8 mouse cellular contexts compared by ENCODE assay signal in genomic region chr7:140125278-140126021, GRCm38 (mm10). TPM values are rescaled to one million over a fixed set of nuclear protein-coding genes. Genes with fewer than 3 reads are reported as not detected.
DNase-seq lines count a peak whose midpoint lies in the region; ATAC-seq lines count a peak whose summit lies in the region.

No protein-coding gene starts in this region.

- H3K4me3 ChIP-seq in hindbrain, embryonic 13.5 days, result peak overlapping the region; percentile 75

- peak overlapping the region; percentile 80 for H3K4me2 ChIP-seq in hindbrain, embryonic 13.5 days

- no peak overlapping the region for H3K27ac ChIP-seq in hindbrain, embryonic 13.5 days

- ATAC-seq in hindbrain, embryonic 13.5 days (ENCODE audit: low FRiP score), result peak; percentile 95

- peak; percentile 83 for DNase-seq in T-cell, adult 2 months (ENCODE audit: low spot score)
- DNase-seq in cerebellum, postnatal 25 days, result peak; percentile 92 to 97
- peak; percentile 80 to 82 for DNase-seq in frontal cortex, postnatal 14 days (ENCODE audit: low spot score in 2 of 2)
- peak; percentile 60 to 71 for DNase-seq in layer of hippocampus, postnatal 25 days (ENCODE audit: extremely low spot score in 1 of 2, low spot score in 1 of 2)
- DNase-seq in lung, postnatal 14 days, result peak; percentile 97
- peak; percentile 96 for DNase-seq in ovary, postnatal 36 days (ENCODE audit: low spot score)
- DNase-seq in thymus, postnatal 14 days, result peak; percentile 94

- H3K36me3 ChIP-seq in hindbrain, embryonic 13.5 days, result peaks cover 9% of the 10 kb centered on the region; the same call in 1 of the 2 replicates

- H3K4me1 ChIP-seq in hindbrain, embryonic 13.5 days (replicated peaks), result peaks cover 15% of the 10 kb centered on the region

- H3K9me3 ChIP-seq in hindbrain, embryonic 13.5 days, result no peaks in the 10 kb centered on the region

- 3% methylated on average over 39 of the region's 40 CpGs for WGBS in hindbrain, embryonic 13.5 days

- H3K27me3 ChIP-seq in hindbrain, embryonic 13.5 days, result no peaks in the 10 kb centered on the region

- peak overlapping the region; percentile 81 for H3K9ac ChIP-seq in hindbrain, embryonic 13.5 days

RNA-seq across cellular contexts. Expression of gene Echs1, which starts 9.2 kb away (rescaled TPM):
- 123 and 125 TPM in 2 replicates for polyA plus RNA-seq in hindbrain, embryonic 13.5 days (2015; fragmentation: Nextera tagmentation; extraction: Ambion mirVana)
- 10 to 100 TPM; 52.1 to 59.8 TPM for total RNA-seq in layer of hippocampus, postnatal 25 days (2021)

RNA-seq across cellular contexts. Expression of gene Paox, which starts 9.9 kb away (rescaled TPM):
- 10.0 and 11.8 TPM in 2 replicates for polyA plus RNA-seq in hindbrain, embryonic 13.5 days (2015; fragmentation: Nextera tagmentation; extraction: Ambion mirVana)
- total RNA-seq in layer of hippocampus, postnatal 25 days (2021), result 1 to 10 TPM; 4.0 to 4.7 TPM

RNA-seq across cellular contexts. Expression of gene Mtg1, which starts 11.9 kb away (rescaled TPM):
- 28.3 and 30.6 TPM in 2 replicates for polyA plus RNA-seq in hindbrain, embryonic 13.5 days (2015; fragmentation: Nextera tagmentation; extraction: Ambion mirVana)
- total RNA-seq in layer of hippocampus, postnatal 25 days (2021), result 10 to 100 TPM; 24.9 to 30.2 TPM

RNA-seq across cellular contexts. Expression of gene Fuom, which starts 23.2 kb away (rescaled TPM):
- 27.9 and 30.4 TPM in 2 replicates for polyA plus RNA-seq in hindbrain, embryonic 13.5 days (2015; fragmentation: Nextera tagmentation; extraction: Ambion mirVana)
- 10 to 100 TPM; 38.3 to 47.5 TPM for total RNA-seq in layer of hippocampus, postnatal 25 days (2021)

RNA-seq across cellular contexts. Expression of gene Sprn, which starts 29.2 kb away (rescaled TPM):
- polyA plus RNA-seq in hindbrain, embryonic 13.5 days (2015; fragmentation: Nextera tagmentation; extraction: Ambion mirVana), result 10.8 and 11.0 TPM in 2 replicates
- total RNA-seq in layer of hippocampus, postnatal 25 days (2021), result 100 to 1,000 TPM; 191 to 207 TPM
